Mouse (Mus musculus) brain, embryonic 14.5 days (tissue): ENCODE results near the gene Shc4. TPM values are rescaled to one million over a fixed set of nuclear protein-coding genes. Genes with fewer than 3 reads are reported as not detected.

Experiments
- DNase-seq: peaks from one replicate; pipeline ENCODE4 v3.0.0-alpha.2; 2011; ENCODE audit warnings: low read depth
- CTCF ChIP-seq: fragments of 200-500 bp; IDR thresholded peaks from 2 replicates; pipeline ENCODE4 v1.5.1; 2012; ENCODE audit warnings: inconsistent platforms, mild to moderate bottlenecking, moderate library complexity, borderline replicate concordance; ENCODE audit not compliant: insufficient read depth, insufficient read length; ENCODE audit errors: extremely low read depth
- POLR2A ChIP-seq: fragments of 200-500 bp; IDR thresholded peaks from 2 replicates; pipeline ENCODE4 v1.6.1; 2012; ENCODE audit warnings: mild to moderate bottlenecking, inconsistent platforms, borderline replicate concordance; ENCODE audit not compliant: poor library complexity, insufficient read depth, insufficient read length, severe bottlenecking; ENCODE audit errors: extremely low read depth
- polyA plus RNA-seq: library from polyadenylated mRNA; depleted of rRNA; stranded (reverse); fragments of >200 nt; gene quantifications from 2 replicates; pipeline ENCODE4 v1.2.3, GENCODE M21; 2012

Shc4 gene
- polyA plus RNA-seq, 1 experiment, result 2.9 TPM

GRCm38 (mm10) chr2:125683895-125684294 is 40.1 kb downstream of the Shc4 start:
- no peak for DNase-seq
- no peak for TF ChIP-seq CTCF
- TF ChIP-seq POLR2A, result no peak

GRCm38 (mm10) chr2:125681811-125682210 is 42.1 kb downstream of the Shc4 start:
- no peak for TF ChIP-seq POLR2A
- no peak for TF ChIP-seq CTCF
- no peak for DNase-seq

GRCm38 (mm10) chr2:125672957-125673631 is 50.9 kb downstream of the Shc4 start, which contains the start of gene Eid1:
TSS of gene Eid1 (plus strand) at chr2:125673095.
- TF ChIP-seq CTCF, result no peak
- TF ChIP-seq POLR2A, result peak; percentile 49
- peak; percentile 98 for DNase-seq

GRCm38 (mm10) chr2:125672568-125672956 is 51.4 kb downstream of the Shc4 start:
- TF ChIP-seq POLR2A (no peak), CTCF (no peak)
- DNase-seq, result no peak

GRCm38 (mm10) chr2:125670846-125671245 is 53.1 kb downstream of the Shc4 start:
- DNase-seq, result peak; percentile 21
- peak; percentile 26; the same call in 1 of the 2 replicates for TF ChIP-seq CTCF
- no peak for TF ChIP-seq POLR2A

GRCm38 (mm10) chr2:125667721-125668120 is 56.2 kb downstream of the Shc4 start:
- TF ChIP-seq POLR2A (no peak), CTCF (no peak)
- DNase-seq, result no peak

GRCm38 (mm10) chr2:125667184-125667583 is 56.8 kb downstream of the Shc4 start:
- TF ChIP-seq POLR2A, result no peak
- no peak for DNase-seq

GRCm38 (mm10) chr2:125666668-125667067 is 57.3 kb downstream of the Shc4 start:
- no peak for TF ChIP-seq CTCF
- TF ChIP-seq POLR2A, result no peak
- DNase-seq, result no peak

- DNase-seq, result no peak
- TF ChIP-seq CTCF (no peak), POLR2A (no peak)
Measured at GRCm38 (mm10) chr2:125665909-125666308, 58.0 kb downstream of the Shc4 start.

- DNase-seq, result no peak
- no peak for TF ChIP-seq POLR2A
- TF ChIP-seq CTCF, result no peak
Measured at GRCm38 (mm10) chr2:125665213-125665612, 58.7 kb downstream of the Shc4 start.

- TF ChIP-seq POLR2A (no peak), CTCF (no peak)
- no peak for DNase-seq
Measured at GRCm38 (mm10) chr2:125662517-125662916, 61.4 kb downstream of the Shc4 start.

GRCm38 (mm10) chr2:125661156-125661555 is 62.8 kb downstream of the Shc4 start:
- TF ChIP-seq CTCF (no peak), POLR2A (no peak)
- DNase-seq, result no peak

GRCm38 (mm10) chr2:125660537-125661130 is 63.3 kb downstream of the Shc4 start:
- no peak for DNase-seq

GRCm38 (mm10) chr2:125659823-125660536 is 64.0 kb downstream of the Shc4 start:
- DNase-seq, result peak; percentile 91
- TF ChIP-seq POLR2A (no peak), CTCF (peak; percentile 79)

More at GRCm38 (mm10) chr2:125660537-125661130, 63.3 kb downstream of the Shc4 start:
- TF ChIP-seq CTCF (no peak), POLR2A (no peak)

- TF ChIP-seq POLR2A (no peak), CTCF (no peak)
- DNase-seq, result no peak
Measured at GRCm38 (mm10) chr2:125655391-125655790, 68.6 kb downstream of the Shc4 start.
